Mouse (Mus musculus): ENCODE data around the gene Cenpw. TPM values are rescaled to one million over a fixed set of nuclear protein-coding genes. Genes with fewer than 3 reads are reported as not detected.

Cenpw gene
- polyA plus RNA-seq (2012; rRNA removed): 17.3 and 17.8 TPM in 2 replicates

- Histone ChIP-seq H3K36me3 (ENCODE audit: control insufficient read depth, insufficient read depth, low read length) (peaks cover 1% of the 10 kb centered on the region; the same call in 1 of the 2 replicates), H3K27me3 (ENCODE audit: control insufficient read depth, insufficient read depth, low read length) (no peaks in the 10 kb centered on the region), H3K4me1 (ENCODE audit: control insufficient read depth, insufficient read depth, low read length) (no peaks in the 10 kb centered on the region; the same call in 1 of the 2 replicates), H3K4me3 (ENCODE audit: control insufficient read depth, low read depth, low read length) (peak within 1 kb of the TSS; percentile 100), H3K27ac (ENCODE audit: control insufficient read depth, insufficient read depth, low read depth, low read length) (peak within 1 kb of the TSS; percentile 96)
- TF ChIP-seq POLR2A (IDR thresholded peaks at IDR 0.05; ENCODE audit: control insufficient read depth, low read depth, low read length): peak; percentile 92; the same call in 1 of the 2 replicates
- TF ChIP-seq CTCF (IDR thresholded peaks at IDR 0.05; ENCODE audit: control insufficient read depth, insufficient read depth, insufficient replicate concordance, low read depth, low read length): no peak
Measured at GRCm38 (mm10) chr10:30199916-30200826, at the start of gene Cenpw. Gene Cenpw (minus strand): TSS chr10:30200560.

DNA sequence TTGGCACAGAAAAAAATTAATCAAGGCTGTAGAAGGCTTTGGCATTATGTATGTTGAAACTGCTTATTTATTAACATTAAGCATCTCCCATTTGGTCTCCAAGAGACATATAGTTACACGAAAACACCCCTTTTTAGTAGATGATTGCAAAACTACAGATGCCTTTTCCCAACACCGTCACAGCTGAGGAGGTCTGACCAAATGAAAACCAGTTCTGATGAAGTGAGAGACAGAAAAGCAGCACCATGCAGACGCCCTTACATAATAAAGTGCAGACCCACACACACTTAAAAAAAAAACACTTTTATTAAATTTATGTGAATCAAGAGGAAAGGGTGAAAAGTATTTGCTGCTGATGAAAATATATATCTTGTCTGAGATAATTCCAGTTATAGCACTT is 49.3 kb upstream of the Cenpw start:
- Histone ChIP-seq H3K4me3 (ENCODE audit: control insufficient read depth, low read depth, low read length) (no peak overlapping the region), H3K27ac (ENCODE audit: control insufficient read depth, insufficient read depth, low read depth, low read length) (no peak overlapping the region), H3K36me3 (ENCODE audit: control insufficient read depth, insufficient read depth, low read length) (no peaks in the 10 kb centered on the region), H3K27me3 (ENCODE audit: control insufficient read depth, insufficient read depth, low read length) (no peaks in the 10 kb centered on the region), H3K4me1 (ENCODE audit: control insufficient read depth, insufficient read depth, low read length) (no peaks in the 10 kb centered on the region)
- no peak for TF ChIP-seq CTCF (IDR thresholded peaks at IDR 0.05; ENCODE audit: control insufficient read depth, insufficient read depth, insufficient replicate concordance, low read depth, low read length)
- TF ChIP-seq POLR2A (IDR thresholded peaks at IDR 0.05; ENCODE audit: control insufficient read depth, low read depth, low read length): no peak

DNA sequence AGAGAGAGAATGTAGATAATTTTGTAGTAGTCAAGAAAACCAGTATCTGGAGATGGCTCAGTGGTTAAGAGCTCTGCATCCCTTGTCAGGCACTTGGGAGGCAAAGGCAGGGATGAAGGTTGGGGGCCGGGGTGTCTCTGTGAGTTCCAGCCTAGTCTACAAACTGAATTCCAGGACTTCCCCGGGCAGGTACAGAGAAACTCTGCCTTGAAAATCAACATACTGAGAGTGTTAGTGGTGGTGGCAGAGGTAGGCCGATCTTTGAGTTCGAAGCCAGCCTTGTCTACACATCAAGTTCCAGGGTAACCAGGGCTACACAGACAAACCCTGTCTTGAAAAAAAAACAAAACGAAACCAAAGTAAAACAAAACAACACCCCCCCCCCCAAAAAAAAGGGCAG is 859 bp downstream of the Cenpw start:
- no peaks in the 10 kb centered on the region; the same call in 1 of the 2 replicates for H3K4me1 ChIP-seq (ENCODE audit: control insufficient read depth, insufficient read depth, low read length)
- H3K4me3 ChIP-seq (ENCODE audit: control insufficient read depth, low read depth, low read length): peak overlapping the region; percentile 100
- peak overlapping the region; percentile 7 for H3K27ac ChIP-seq (ENCODE audit: control insufficient read depth, insufficient read depth, low read depth, low read length)
- peaks cover 1% of the 10 kb centered on the region; the same call in 1 of the 2 replicates for H3K36me3 ChIP-seq (ENCODE audit: control insufficient read depth, insufficient read depth, low read length)
- TF ChIP-seq CTCF (IDR thresholded peaks at IDR 0.05; ENCODE audit: control insufficient read depth, insufficient read depth, insufficient replicate concordance, low read depth, low read length) (no peak), POLR2A (IDR thresholded peaks at IDR 0.05; ENCODE audit: control insufficient read depth, low read depth, low read length) (no peak)
- no peaks in the 10 kb centered on the region for H3K27me3 ChIP-seq (ENCODE audit: control insufficient read depth, insufficient read depth, low read length)

- no peak for TF ChIP-seq CTCF (IDR thresholded peaks at IDR 0.05; ENCODE audit: control insufficient read depth, insufficient read depth, insufficient replicate concordance, low read depth, low read length)
- TF ChIP-seq POLR2A (IDR thresholded peaks at IDR 0.05; ENCODE audit: control insufficient read depth, low read depth, low read length): no peak
- Histone ChIP-seq H3K27ac (ENCODE audit: control insufficient read depth, insufficient read depth, low read depth, low read length) (no peak overlapping the region), H3K36me3 (ENCODE audit: control insufficient read depth, insufficient read depth, low read length) (no peaks in the 10 kb centered on the region), H3K27me3 (ENCODE audit: control insufficient read depth, insufficient read depth, low read length) (no peaks in the 10 kb centered on the region), H3K4me3 (ENCODE audit: control insufficient read depth, low read depth, low read length) (no peak overlapping the region), H3K4me1 (ENCODE audit: control insufficient read depth, insufficient read depth, low read length) (no peaks in the 10 kb centered on the region)
Measured at GRCm38 (mm10) chr10:30167700-30168099, 32.7 kb downstream of the Cenpw start.

Measured in testis, adult 2 months (tissue).